26 mouse cellular contexts compared by ENCODE assay signal in genomic region chr5:134139429-134139828, GRCm38 (mm10). TPM values are rescaled to one million over a fixed set of nuclear protein-coding genes. Genes with fewer than 3 reads are reported as not detected.
A peak's percentile ranks its signal among the peaks of the same experiment; 100 is the strongest.
DNase-seq lines count a peak whose midpoint lies in the region; ATAC-seq and TF ChIP-seq lines count a peak whose summit lies in the region.
"Had no signal": no experiment of that assay in that cellular context is flagged by ENCODE, and none has a peak within 500 bp of the region (broad histone marks: within the 10 kb centered on the region; RNA-seq: fewer than 3 reads in every experiment).

No protein-coding gene starts in this region.

- TF ChIP-seq EP300 in heart, postnatal 0 days (IDR thresholded peaks at IDR 0.05; ENCODE audit: low read depth) = no peak
- no peak for TF ChIP-seq EP300 in heart, adult 2 months (IDR thresholded peaks at IDR 0.05; ENCODE audit: insufficient read depth, low read depth, low read length)
- no peak for TF ChIP-seq EP300 in liver, embryonic 14.5 days (IDR thresholded peaks at IDR 0.05; ENCODE audit: low read depth)
- no peak for TF ChIP-seq EP300 in ES-Bruce4 (IDR thresholded peaks at IDR 0.05; ENCODE audit: insufficient read depth, low read depth, low read length)

- no peak overlapping the region for H3K4me3 ChIP-seq in heart, postnatal 0 days (ENCODE audit: low read depth, low read length)
- H3K4me3 ChIP-seq in heart, adult 2 months = no peak overlapping the region
- no peak overlapping the region for H3K4me3 ChIP-seq in liver, embryonic 14.5 days (ENCODE audit: insufficient read depth in 1 of 2, low read depth in 2 of 2, low read length in 2 of 2)
- H3K4me3 ChIP-seq in ES-Bruce4 (ENCODE audit: low read depth, low read length) = no peak overlapping the region
- H3K4me3 ChIP-seq: embryonic facial prominence, embryonic 12.5 days; heart, embryonic 12.5 days; hindbrain, embryonic 12.5 days; kidney, embryonic 15.5 days; liver, embryonic 12.5 days; midbrain, embryonic 15.5 days; myocyte; neural tube, embryonic 13.5 days had no signal

- H3K79me2 ChIP-seq in heart, adult 2 months (replicated peaks; ENCODE audit: control insufficient read depth, insufficient read depth, low read length) = no peaks in the 10 kb centered on the region

- peaks cover 28% of the 10 kb centered on the region for H3K36me3 ChIP-seq in heart, postnatal 0 days (replicated peaks; ENCODE audit: control insufficient read depth, insufficient read depth, low read length)
- H3K36me3 ChIP-seq in heart, adult 2 months (ENCODE audit: control insufficient read depth, insufficient read depth, low read length) = no peaks in the 10 kb centered on the region
- no peaks in the 10 kb centered on the region for H3K36me3 ChIP-seq in liver, embryonic 14.5 days (replicated peaks; ENCODE audit: control insufficient read depth, insufficient read depth, low read depth)
- no peaks in the 10 kb centered on the region for H3K36me3 ChIP-seq in ES-Bruce4 (ENCODE audit: control insufficient read depth, insufficient read depth, low read length, poor library complexity, severe bottlenecking)
- H3K36me3 ChIP-seq: liver, embryonic 12.5 days had no signal

- 78% methylated on average over 6 of the region's 6 CpGs for WGBS in heart, postnatal 0 days
- WGBS in heart, adult 2 months = 83% methylated on average over 6 of the region's 6 CpGs
- WGBS in liver, embryonic 14.5 days (ENCODE audit: insufficient replicate concordance) = 65% methylated on average over 6 of the region's 6 CpGs

- TF ChIP-seq POLR2A in heart, adult 2 months (IDR thresholded peaks at IDR 0.05; ENCODE audit: insufficient read depth, low read depth, low read length) = no peak
- no peak for TF ChIP-seq POLR2A in ES-Bruce4 (IDR thresholded peaks at IDR 0.05; ENCODE audit: insufficient read depth, low read length)

- no peak for ATAC-seq in heart, postnatal 0 days (ENCODE audit: insufficient read depth, low read depth)
- ATAC-seq in liver, embryonic 14.5 days (ENCODE audit: insufficient read depth) = no peak
- ATAC-seq: activated CD4-positive, CD25-positive, alpha-beta regulatory T cell, adult 4 months; liver, embryonic 12.5 days; midbrain, embryonic 15.5 days had no signal

- H3K27me3 ChIP-seq in heart, postnatal 0 days (ENCODE audit: control insufficient read depth, insufficient read depth, low read length) = no peaks in the 10 kb centered on the region
- H3K27me3 ChIP-seq in heart, adult 2 months (ENCODE audit: control insufficient read depth, insufficient read depth, low read length) = no peaks in the 10 kb centered on the region
- no peaks in the 10 kb centered on the region for H3K27me3 ChIP-seq in liver, embryonic 14.5 days (ENCODE audit: control insufficient read depth, insufficient read depth, low read length)
- no peaks in the 10 kb centered on the region for H3K27me3 ChIP-seq in ES-Bruce4 (ENCODE audit: control insufficient read depth, insufficient read depth, low read length, poor library complexity, severe bottlenecking)
- H3K27me3 ChIP-seq: embryonic facial prominence, embryonic 12.5 days; heart, embryonic 12.5 days; hindbrain, embryonic 12.5 days; kidney, embryonic 15.5 days; liver, embryonic 12.5 days; midbrain, embryonic 15.5 days; neural tube, embryonic 13.5 days had no signal

- intact Hi-C loops in heart, adult 2 months (cut with DNase I) = no loop called here

- no peak overlapping the region for H3K9ac ChIP-seq in heart, postnatal 0 days (replicated peaks; ENCODE audit: low read depth, low read length)
- H3K9ac ChIP-seq in heart, adult 2 months (ENCODE audit: low read depth, low read length) = no peak overlapping the region
- no peak overlapping the region for H3K9ac ChIP-seq in liver, embryonic 14.5 days (replicated peaks)
- no peak overlapping the region for H3K9ac ChIP-seq in ES-Bruce4 (ENCODE audit: low read depth, poor library complexity, severe bottlenecking)
- H3K9ac ChIP-seq: embryonic facial prominence, embryonic 12.5 days; heart, embryonic 12.5 days; hindbrain, embryonic 12.5 days; kidney, embryonic 15.5 days; liver, embryonic 12.5 days; lung, embryonic 14.5 days; midbrain, embryonic 15.5 days; neural tube, embryonic 13.5 days had no signal

- H3K27ac ChIP-seq in heart, postnatal 0 days (ENCODE audit: low read depth) = no peak overlapping the region
- H3K27ac ChIP-seq in heart, adult 2 months = no peak overlapping the region
- no peak overlapping the region for H3K27ac ChIP-seq in liver, embryonic 14.5 days
- no peak overlapping the region for H3K27ac ChIP-seq in ES-Bruce4 (ENCODE audit: insufficient read depth, low read length)
- H3K27ac ChIP-seq: embryonic facial prominence, embryonic 12.5 days; hindbrain, embryonic 12.5 days; kidney, embryonic 15.5 days; liver, embryonic 12.5 days; midbrain, embryonic 15.5 days; neural tube, embryonic 13.5 days had no signal

- no peaks in the 10 kb centered on the region for H3K4me1 ChIP-seq in heart, postnatal 0 days (ENCODE audit: control insufficient read depth, insufficient read depth)
- H3K4me1 ChIP-seq in heart, adult 2 months (ENCODE audit: control insufficient read depth, insufficient read depth, low read length) = no peaks in the 10 kb centered on the region
- H3K4me1 ChIP-seq in liver, embryonic 14.5 days (replicated peaks; ENCODE audit: control insufficient read depth in 2 of 2, insufficient read depth in 2 of 2, low read length in 1 of 2) = no peaks in the 10 kb centered on the region
- no peaks in the 10 kb centered on the region for H3K4me1 ChIP-seq in ES-Bruce4 (ENCODE audit: control insufficient read depth, insufficient read depth, low read length)
- H3K4me1 ChIP-seq: embryonic facial prominence, embryonic 12.5 days; heart, embryonic 12.5 days; hindbrain, embryonic 12.5 days; kidney, embryonic 15.5 days; liver, embryonic 12.5 days; midbrain, embryonic 15.5 days; neural tube, embryonic 13.5 days had no signal

- H3K4me2 ChIP-seq in heart, postnatal 0 days (ENCODE audit: low read depth, low read length) = no peak overlapping the region
- no peak overlapping the region for H3K4me2 ChIP-seq in liver, embryonic 14.5 days (ENCODE audit: low read depth)
- H3K4me2 ChIP-seq: embryonic facial prominence, embryonic 12.5 days; heart, embryonic 12.5 days; hindbrain, embryonic 12.5 days; kidney, embryonic 15.5 days; liver, embryonic 12.5 days; lung, embryonic 14.5 days; midbrain, embryonic 15.5 days; neural tube, embryonic 13.5 days had no signal

- 0 out of 2 replicates have a peak, but pooled peaks have one; percentile 5 for TF ChIP-seq CTCF in heart, postnatal 0 days (IDR thresholded peaks at IDR 0.05; ENCODE audit: low read depth)
- TF ChIP-seq CTCF in heart, adult 2 months (IDR thresholded peaks at IDR 0.05) = no peak
- TF ChIP-seq CTCF in liver, embryonic 14.5 days (IDR thresholded peaks at IDR 0.05; ENCODE audit: low read depth) = 0 out of 2 replicates have a peak, but pooled peaks have one; percentile 14
- peak; percentile 5 for TF ChIP-seq CTCF in ES-Bruce4 (IDR thresholded peaks at IDR 0.05; ENCODE audit: low read depth, low read length)

- no peak for DNase-seq in heart, postnatal 0 days (ENCODE audit: low spot score)
- no peak for DNase-seq in heart, adult 2 months
- DNase-seq in liver, embryonic 14.5 days (ENCODE audit: low read depth in 3 of 3, low spot score in 3 of 3) = no peak
- DNase-seq in liver (no peak), A20 (ENCODE audit: low read depth, low spot score) (peak; percentile 55)
- no peak for DNase-seq in frontal cortex, adult 2 months (ENCODE audit: extremely low spot score in 1 of 2, low spot score in 1 of 2)
- DNase-seq in urinary bladder, adult 2 months (ENCODE audit: low spot score) = no peak
- DNase-seq: adrenal gland, adult 8-10 months; B cell, adult 2 months; cerebellum, adult 11-12 months; cerebellum, postnatal 10 days; gastrocnemius, postnatal 14 days; heart, adult 11 months; heart, postnatal 14 days; kidney, adult 11 months; lung, embryonic 14.5 days had no signal

- no peaks in the 10 kb centered on the region for H3K9me3 ChIP-seq in heart, postnatal 0 days (replicated peaks; ENCODE audit: control insufficient read depth, low read length)
- H3K9me3 ChIP-seq in liver, embryonic 14.5 days (ENCODE audit: control insufficient read depth, low read length) = no peaks in the 10 kb centered on the region
- H3K9me3 ChIP-seq in ES-Bruce4 (replicated peaks; ENCODE audit: control insufficient read depth, insufficient read depth, low read length, poor library complexity, severe bottlenecking) = no peaks in the 10 kb centered on the region
- H3K9me3 ChIP-seq: embryonic facial prominence, embryonic 12.5 days; kidney, embryonic 15.5 days; liver, embryonic 12.5 days; midbrain, embryonic 15.5 days; neural tube, embryonic 13.5 days had no signal

RNA-seq across cellular contexts. Expression of gene Rcc1l, which starts 37.1 kb away (rescaled TPM):
- total RNA-seq in heart, postnatal 0 days (2014; rRNA removed; ENCODE audit: low replicate concordance) = 19.7 and 23.5 TPM in 2 replicates
- 19.5 and 22.1 TPM in 2 replicates for polyA plus RNA-seq in heart, postnatal 0 days (2015; fragmentation: Nextera tagmentation; extraction: Ambion mirVana)
- 10 to 100 TPM; 30.2 to 33.7 TPM for total RNA-seq in heart, adult 2 months (2021)
- 19.8 and 23.5 TPM in 2 replicates for polyA plus RNA-seq in heart, adult 2 months (2012; rRNA removed)
- 6.5 and 8.4 TPM in 2 replicates for polyA plus RNA-seq in liver, embryonic 14.5 days (2012; rRNA removed)
- 11.1 and 11.2 TPM in 2 replicates for polyA plus RNA-seq in liver, embryonic 14.5 days (2014; fragmentation: Nextera tagmentation; extraction: Ambion mirVana)
- polyA plus RNA-seq in ES-Bruce4 (2011; ENCODE audit: insufficient read depth, insufficient read length, low read depth, missing spikeins) = 15.9 and 16.1 TPM in 2 replicates
- polyA plus RNA-seq in frontal cortex, adult 2 months (2012; rRNA removed) = 17.1 and 17.8 TPM in 2 replicates
- polyA plus RNA-seq in urinary bladder, adult 2 months (2012; rRNA removed) = 14.4 and 18.2 TPM in 2 replicates

RNA-seq across cellular contexts. Expression of gene Castor2, which starts 39.9 kb away (rescaled TPM):
- 3.9 and 6.3 TPM in 2 replicates for total RNA-seq in heart, postnatal 0 days (2014; rRNA removed; ENCODE audit: low replicate concordance)
- 5.2 and 5.5 TPM in 2 replicates for polyA plus RNA-seq in heart, postnatal 0 days (2015; fragmentation: Nextera tagmentation; extraction: Ambion mirVana)
- total RNA-seq in heart, adult 2 months (2021) = 10 to 100 TPM; 20.7 to 21.1 TPM
- polyA plus RNA-seq in heart, adult 2 months (2012; rRNA removed) = 14.2 and 18.2 TPM in 2 replicates
- polyA plus RNA-seq in liver, embryonic 14.5 days (2012; rRNA removed) = 0.18 and 0.21 TPM in 2 replicates
- 0.28 and 0.45 TPM in 2 replicates for polyA plus RNA-seq in liver, embryonic 14.5 days (2014; fragmentation: Nextera tagmentation; extraction: Ambion mirVana)
- polyA plus RNA-seq in ES-Bruce4 (2011; ENCODE audit: insufficient read depth, insufficient read length, low read depth, missing spikeins) = 11.1 and 13.5 TPM in 2 replicates
- 38.6 and 41.1 TPM in 2 replicates for polyA plus RNA-seq in frontal cortex, adult 2 months (2012; rRNA removed)
- polyA plus RNA-seq in urinary bladder, adult 2 months (2012; rRNA removed) = 6.5 and 10.3 TPM in 2 replicates

RNA-seq across cellular contexts. Expression of gene Gtf2ird2, which starts 44.4 kb away (rescaled TPM):
- total RNA-seq in heart, postnatal 0 days (2014; rRNA removed; ENCODE audit: low replicate concordance) = 4.9 and 25.1 TPM in 2 replicates
- polyA plus RNA-seq in heart, postnatal 0 days (2015; fragmentation: Nextera tagmentation; extraction: Ambion mirVana) = 4.0 and 4.2 TPM in 2 replicates
- total RNA-seq in heart, adult 2 months (2021) = 1 to 10 TPM; 5.3 to 5.7 TPM
- polyA plus RNA-seq in heart, adult 2 months (2012; rRNA removed) = 3.7 and 5.4 TPM in 2 replicates
- polyA plus RNA-seq in liver, embryonic 14.5 days (2012; rRNA removed) = 2.0 TPM in 2 replicates
- 1.1 and 1.2 TPM in 2 replicates for polyA plus RNA-seq in liver, embryonic 14.5 days (2014; fragmentation: Nextera tagmentation; extraction: Ambion mirVana)
- 3.2 and 5.6 TPM in 2 replicates for polyA plus RNA-seq in ES-Bruce4 (2011; ENCODE audit: insufficient read depth, insufficient read length, low read depth, missing spikeins)
- polyA plus RNA-seq in frontal cortex, adult 2 months (2012; rRNA removed) = 17.2 and 18.8 TPM in 2 replicates
- polyA plus RNA-seq in urinary bladder, adult 2 months (2012; rRNA removed) = 9.4 and 10.9 TPM in 2 replicates
